Mouse (Mus musculus): ENCODE data around the gene Capns1. TPM values are rescaled to one million over a fixed set of nuclear protein-coding genes. Genes with fewer than 3 reads are reported as not detected.
"Not testable (repeated sequence)": the region's sequence is repeated elsewhere in the genome, so short reads cannot be mapped to it uniquely, and the experiment has no call there.

Capns1 gene
- polyA plus RNA-seq, 1 experiment from 2014 or later: 94.5 TPM

DNA sequence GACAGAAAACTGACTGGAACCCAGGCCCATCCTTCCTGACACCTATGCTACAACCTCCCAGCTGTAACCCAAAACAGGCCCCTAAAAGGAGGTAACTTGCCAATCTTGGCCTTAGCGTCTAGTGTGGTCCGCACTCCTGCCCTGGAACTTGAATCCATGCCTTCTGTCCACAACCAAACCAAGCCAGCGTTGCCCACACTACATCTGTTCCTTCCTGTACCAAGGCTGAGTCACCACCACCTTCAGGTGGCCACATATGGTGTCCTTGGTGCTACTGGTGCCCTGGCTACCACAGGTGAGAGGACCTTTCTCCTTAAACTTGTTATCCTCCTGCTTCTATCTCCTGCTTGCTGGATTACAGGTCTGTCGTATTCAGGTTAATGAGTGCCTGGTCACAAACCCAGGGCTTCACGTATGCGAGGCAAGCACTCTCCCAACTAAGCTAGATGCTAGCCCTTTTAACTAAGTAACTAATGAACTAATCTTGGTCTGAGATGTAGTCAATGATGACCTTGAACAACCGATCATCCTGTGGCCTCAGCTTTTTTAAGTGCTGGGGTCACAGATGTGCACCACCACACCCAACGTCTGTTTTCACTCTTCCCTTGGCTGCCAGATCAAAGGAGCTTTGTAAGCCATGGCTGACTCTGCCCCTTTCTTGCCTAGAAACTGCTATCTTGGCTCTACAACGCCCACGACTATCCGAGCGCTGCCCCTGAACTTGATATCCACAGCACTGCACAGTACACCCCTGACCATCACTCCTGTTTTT lies 10.1 kb downstream of the Capns1 start:
- no peak for ATAC-seq (ENCODE audit: low FRiP score, low TSS enrichment)

DNA sequence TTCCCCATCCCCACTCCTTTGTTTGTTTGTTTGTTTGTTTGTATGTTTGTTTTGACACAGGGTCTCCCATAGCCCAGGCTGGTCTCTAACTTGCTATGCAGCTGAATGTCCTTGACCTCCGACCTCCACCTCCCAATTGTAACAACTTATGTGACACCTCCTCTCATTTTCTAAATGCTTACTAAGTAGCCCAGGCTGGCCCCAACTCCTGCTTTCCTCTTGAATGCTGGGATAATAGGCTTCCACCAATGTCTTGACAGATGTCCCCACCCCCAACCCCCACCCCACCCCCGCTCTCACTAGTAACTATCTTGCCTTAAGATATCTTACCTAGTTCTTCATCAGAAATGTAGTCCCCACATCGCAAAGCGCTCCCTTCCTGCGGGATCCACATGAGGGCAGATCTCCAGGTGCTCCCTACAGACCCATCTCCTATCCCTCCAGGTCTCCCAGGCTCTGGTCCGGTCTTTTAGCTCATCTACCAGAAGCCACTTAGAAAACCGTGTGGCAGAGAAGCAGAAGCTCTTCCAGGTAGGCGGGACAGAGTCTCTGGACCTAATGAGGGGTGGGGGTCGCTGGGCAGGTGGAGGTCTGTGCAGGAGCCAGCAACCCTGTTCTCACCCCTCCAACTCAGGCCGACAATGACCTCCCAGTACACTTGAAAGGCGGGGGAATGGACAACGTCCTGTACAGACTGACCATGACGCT lies 13.8 kb downstream of the Capns1 start:
- TF ChIP-seq CTCF (IDR thresholded peaks at IDR 0.05; ENCODE audit: low read depth) (no peak), EP300 (optimal IDR thresholded peaks at IDR 0.05) (no peak)
- H3K27ac ChIP-seq (replicated peaks): 0 out of 2 replicates have a peak overlapping the region, but pooled peaks have one; percentile 40

More for the DNA sequence above, 10.1 kb downstream of the Capns1 start:
- Histone ChIP-seq H3K4me2 (replicated peaks; ENCODE audit: low read depth) (no peak overlapping the region), H3K27ac (replicated peaks) (no peak overlapping the region), H3K4me3 (ENCODE audit: low read depth, low read length) (no peak overlapping the region), H3K4me1 (replicated peaks; ENCODE audit: control insufficient read depth, insufficient read depth) (0 out of 2 replicates have a peak, but pooled peaks cover 5% of the 10 kb centered on the region), H3K27me3 (ENCODE audit: control insufficient read depth, insufficient read depth, low read length) (no peaks in the 10 kb centered on the region), H3K36me3 (ENCODE audit: control insufficient read depth, insufficient read depth, low read length) (peaks cover 34% of the 10 kb centered on the region), H3K9ac (ENCODE audit: low read length) (no peak overlapping the region), H3K9me3 (ENCODE audit: control insufficient read depth, low read length) (no peaks in the 10 kb centered on the region)
- no peak for DNase-seq (ENCODE audit: low spot score)
- 78% methylated on average over 12 of the region's 12 CpGs for WGBS
- TF ChIP-seq EP300 (optimal IDR thresholded peaks at IDR 0.05) (no peak), CTCF (IDR thresholded peaks at IDR 0.05; ENCODE audit: low read depth) (no peak)

DNA sequence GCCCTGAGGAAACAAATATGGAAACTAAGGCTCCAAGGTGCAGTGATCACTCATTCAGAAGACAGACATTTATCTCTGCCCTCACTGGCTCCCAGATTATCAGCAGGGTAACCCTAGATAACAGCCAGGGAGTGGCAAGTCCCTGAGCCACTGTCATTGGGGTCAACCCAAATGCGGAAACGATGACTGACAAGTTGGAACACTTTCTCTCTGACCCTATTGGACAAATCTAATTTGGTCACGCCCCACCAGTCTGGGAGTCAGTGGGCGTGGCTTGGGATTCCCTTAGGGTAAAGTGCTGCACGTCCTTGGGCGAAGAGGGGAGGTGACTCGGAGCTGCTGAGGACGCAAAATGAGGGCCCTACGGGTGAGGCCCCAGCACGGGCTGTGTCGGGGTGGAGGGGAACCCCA lies 14.7 kb downstream of the Capns1 start, which contains the start of gene Cox7a1:
Gene Cox7a1, plus strand, starts transcription at position 266 of the 411 bp plus-strand sequence.
- H3K27ac ChIP-seq (replicated peaks): peak within 1 kb of the TSS; percentile 40; the same call in 1 of the 2 replicates
- H3K9me3 ChIP-seq (ENCODE audit: control insufficient read depth, low read length): no peaks in the 10 kb centered on the region
- DNase-seq (ENCODE audit: low spot score) (peak; percentile 91), ATAC-seq (ENCODE audit: low FRiP score, low TSS enrichment) (peak; percentile 85)
- H3K4me3 ChIP-seq (ENCODE audit: low read depth, low read length): peak within 1 kb of the TSS; percentile 19
- H3K27me3 ChIP-seq (ENCODE audit: control insufficient read depth, insufficient read depth, low read length): no peaks in the 10 kb centered on the region
- H3K4me2 ChIP-seq (replicated peaks; ENCODE audit: low read depth): peak within 1 kb of the TSS; percentile 52
- no peak for TF ChIP-seq CTCF (IDR thresholded peaks at IDR 0.05; ENCODE audit: low read depth)
- no peak for TF ChIP-seq EP300 (optimal IDR thresholded peaks at IDR 0.05)
- H3K4me1 ChIP-seq (replicated peaks; ENCODE audit: control insufficient read depth, insufficient read depth): no peaks in the 10 kb centered on the region
- H3K36me3 ChIP-seq (ENCODE audit: control insufficient read depth, insufficient read depth, low read length): peaks cover 15% of the 10 kb centered on the region
- peak within 1 kb of the TSS; percentile 47; the same call in 1 of the 2 replicates for H3K9ac ChIP-seq (ENCODE audit: low read length)
- WGBS: 2% methylated on average over 11 of the region's 11 CpGs

More for the DNA sequence above, 13.8 kb downstream of the Capns1 start:
- ATAC-seq (ENCODE audit: low FRiP score, low TSS enrichment) (no peak), DNase-seq (ENCODE audit: low spot score) (no peak)
- Histone ChIP-seq H3K36me3 (ENCODE audit: control insufficient read depth, insufficient read depth, low read length) (peaks cover 18% of the 10 kb centered on the region), H3K9ac (ENCODE audit: low read length) (no peak overlapping the region), H3K4me3 (ENCODE audit: low read depth, low read length) (no peak overlapping the region), H3K9me3 (ENCODE audit: control insufficient read depth, low read length) (no peaks in the 10 kb centered on the region), H3K27me3 (ENCODE audit: control insufficient read depth, insufficient read depth, low read length) (no peaks in the 10 kb centered on the region), H3K4me2 (replicated peaks; ENCODE audit: low read depth) (0 out of 2 replicates have a peak overlapping the region, but pooled peaks have one; percentile 52), H3K4me1 (replicated peaks; ENCODE audit: control insufficient read depth, insufficient read depth) (no peaks in the 10 kb centered on the region)
- WGBS: 75% methylated on average over 13 of the region's 13 CpGs

DNA sequence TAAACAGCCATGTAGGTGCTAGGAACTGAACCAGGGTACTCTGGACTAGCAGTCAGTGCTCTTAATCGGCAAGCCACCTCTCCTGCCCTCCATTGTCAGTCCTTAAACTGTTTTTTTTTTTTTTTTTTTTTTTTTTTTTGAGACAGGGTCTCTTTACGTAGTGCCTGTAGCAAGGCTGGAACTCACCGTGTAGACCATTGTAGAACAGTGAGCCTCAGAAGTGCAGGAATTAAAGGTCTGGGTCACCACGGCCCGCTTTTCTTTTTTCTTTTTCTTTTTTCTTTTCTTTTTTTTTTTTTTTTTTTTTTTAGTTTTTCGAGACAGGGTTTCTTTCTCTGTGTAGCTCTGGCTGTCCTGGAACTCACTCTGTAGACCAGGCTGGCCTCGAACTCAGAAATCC lies 15.4 kb downstream of the Capns1 start:
- H3K4me2 ChIP-seq (replicated peaks; ENCODE audit: low read depth); DNase-seq (ENCODE audit: low spot score); ATAC-seq (ENCODE audit: low FRiP score, low TSS enrichment); H3K9ac ChIP-seq (ENCODE audit: low read length); H3K4me3 ChIP-seq (ENCODE audit: low read depth, low read length); H3K27ac ChIP-seq (replicated peaks); H3K9me3 ChIP-seq (ENCODE audit: control insufficient read depth, low read length); H3K4me1 ChIP-seq (replicated peaks; ENCODE audit: control insufficient read depth, insufficient read depth); H3K27me3 ChIP-seq (ENCODE audit: control insufficient read depth, insufficient read depth, low read length): not testable (repeated sequence)
- peaks cover 12% of the 10 kb centered on the region for H3K36me3 ChIP-seq (ENCODE audit: control insufficient read depth, insufficient read depth, low read length)
- WGBS: 77% methylated on average over 6 of the region's 7 CpGs

GRCm38 (mm10) chr7:30181929-30182328 lies 16.7 kb downstream of the Capns1 start:
- H3K27me3 ChIP-seq (ENCODE audit: control insufficient read depth, insufficient read depth, low read length); H3K4me3 ChIP-seq (ENCODE audit: low read depth, low read length); H3K9me3 ChIP-seq (ENCODE audit: control insufficient read depth, low read length); H3K4me2 ChIP-seq (replicated peaks; ENCODE audit: low read depth); ATAC-seq (ENCODE audit: low FRiP score, low TSS enrichment); H3K4me1 ChIP-seq (replicated peaks; ENCODE audit: control insufficient read depth, insufficient read depth); DNase-seq (ENCODE audit: low spot score); H3K9ac ChIP-seq (ENCODE audit: low read length); H3K27ac ChIP-seq (replicated peaks): not testable (repeated sequence)
- H3K36me3 ChIP-seq (ENCODE audit: control insufficient read depth, insufficient read depth, low read length): peaks cover 14% of the 10 kb centered on the region
- WGBS: 87% methylated on average over 9 of the region's 10 CpGs

GRCm38 (mm10) chr7:30181308-30181707 lies 17.3 kb downstream of the Capns1 start:
- Histone ChIP-seq H3K4me3 (ENCODE audit: low read depth, low read length) (no peak overlapping the region), H3K27ac (replicated peaks) (no peak overlapping the region), H3K9me3 (ENCODE audit: control insufficient read depth, low read length) (no peaks in the 10 kb centered on the region), H3K36me3 (ENCODE audit: control insufficient read depth, insufficient read depth, low read length) (peaks cover 8% of the 10 kb centered on the region), H3K27me3 (ENCODE audit: control insufficient read depth, insufficient read depth, low read length) (no peaks in the 10 kb centered on the region), H3K4me1 (replicated peaks; ENCODE audit: control insufficient read depth, insufficient read depth) (no peaks in the 10 kb centered on the region), H3K4me2 (replicated peaks; ENCODE audit: low read depth) (no peak overlapping the region), H3K9ac (ENCODE audit: low read length) (no peak overlapping the region)
- ATAC-seq (ENCODE audit: low FRiP score, low TSS enrichment): 0 out of 2 replicates have a peak, but pooled peaks have one; percentile 15
- WGBS: 4% methylated on average over 4 of the region's 4 CpGs
- peak; percentile 81 for DNase-seq (ENCODE audit: low spot score)
- TF ChIP-seq CTCF (IDR thresholded peaks at IDR 0.05; ENCODE audit: low read depth) (peak; percentile 93), EP300 (optimal IDR thresholded peaks at IDR 0.05) (no peak)

Measured in stomach, postnatal 0 days (tissue).